Mouse (Mus musculus): Measurements from ENCODE around the gene Commd4. TPM values are rescaled to one million over a fixed set of nuclear protein-coding genes. Genes with fewer than 3 reads are reported as not detected.
A peak's percentile ranks its signal among the peaks of the same experiment; 100 is the strongest.

Gene Commd4
- total RNA-seq, 1 experiment from 2014 or later = 65.3 TPM

GRCm38 (mm10) chr9:57141417-57142353 lies 16.4 kb downstream of the Commd4 start:
- DNase-seq = no peak

- no peak for DNase-seq
These were observed 18.6 kb downstream of the Commd4 start for GRCm38 (mm10) chr9:57139571-57139970.

- DNase-seq = no peak
These were observed 19.0 kb downstream of the Commd4 start for GRCm38 (mm10) chr9:57139110-57139509.

- no peak for DNase-seq
These were observed 19.6 kb downstream of the Commd4 start for GRCm38 (mm10) chr9:57138507-57138906.

GRCm38 (mm10) chr9:57137777-57138176 lies 20.4 kb downstream of the Commd4 start:
- no peak for DNase-seq

GRCm38 (mm10) chr9:57137246-57137645 lies 20.9 kb downstream of the Commd4 start:
- DNase-seq = peak; percentile 50

GRCm38 (mm10) chr9:57130577-57131433 lies 27.3 kb downstream of the Commd4 start, which contains the start of gene Man2c1:
Gene Man2c1, plus strand, starts transcription at chr9:57130690.
- DNase-seq = peak; percentile 92

- no peak for DNase-seq
These were observed 28.5 kb downstream of the Commd4 start for GRCm38 (mm10) chr9:57129641-57130040.

GRCm38 (mm10) chr9:57117261-57117755 lies 40.8 kb downstream of the Commd4 start:
- no peak for DNase-seq

Other genes starting within 250 kb of the Commd4 start
- gene Snx33, start 230.0 kb downstream of the Commd4 start, total RNA-seq (2021) = 28.6 and 35.1 TPM in 2 replicates
- gene Imp3, start 220.9 kb downstream of the Commd4 start, total RNA-seq (2021) = 87.0 and 105 TPM in 2 replicates
- 15.0 and 16.4 TPM in 2 replicates for gene Snupn, start 207.5 kb downstream of the Commd4 start, total RNA-seq (2021)
- 46.9 and 60.9 TPM in 2 replicates for gene Ptpn9, start 163.4 kb downstream of the Commd4 start, total RNA-seq (2021)
- gene Sin3a, start 86.3 kb downstream of the Commd4 start, total RNA-seq (2021) = 59.6 and 73.2 TPM in 2 replicates
- 140 and 170 TPM in 2 replicates for gene Man2c1, start 27.6 kb downstream of the Commd4 start, total RNA-seq (2021)
- 8.9 and 13.9 TPM in 2 replicates for gene Neil1, start 10.0 kb downstream of the Commd4 start, total RNA-seq (2021)
- gene Trcg1, start 78.2 kb upstream of the Commd4 start, total RNA-seq (2021) = not detected in 2 replicates
- gene 1700017B05Rik, start 104.3 kb upstream of the Commd4 start, total RNA-seq (2021) = 40.7 and 45.1 TPM in 2 replicates